Mouse (Mus musculus) intestine, postnatal 0 days (tissue): Measurements from ENCODE around the gene Cpa1. TPM values are rescaled to one million over a fixed set of nuclear protein-coding genes. Genes with fewer than 3 reads are reported as not detected.

Experiments
- ATAC-seq: fragments of 200-750 bp; cut with Nextera tagmentation; 2 replicates; pipeline ENCODE4 v1.8.0; 2017; ENCODE audit warnings: mild to moderate bottlenecking, moderate TSS enrichment, moderate library complexity
- H3K27ac ChIP-seq: fragments of 300-500 bp; sonication (generic); 2 replicates; pipeline ENCODE4 v1.5.1; 2014; ENCODE audit warnings: mild to moderate bottlenecking, low read depth, low read length, moderate library complexity
- H3K27me3 ChIP-seq: fragments of 300-500 bp; sonication (generic); replicated peaks from 2 replicates; pipeline ENCODE4 v1.6.1; 2014; ENCODE audit warnings: low read length, mixed read lengths; ENCODE audit not compliant: control insufficient read depth, insufficient read depth
- H3K36me3 ChIP-seq: fragments of 300-500 bp; sonication (generic); 2 replicates; pipeline ENCODE4 v1.6.1; 2014; ENCODE audit warnings: mild to moderate bottlenecking, moderate library complexity; ENCODE audit not compliant: control insufficient read depth, insufficient read depth
- H3K4me1 ChIP-seq: fragments of 300-500 bp; sonication (generic); replicated peaks from 2 replicates; pipeline ENCODE4 v1.6.1; 2014; ENCODE audit warnings: antibody characterized with exemption, low read length, mixed read lengths; ENCODE audit not compliant: control insufficient read depth, insufficient read depth
- H3K4me2 ChIP-seq: fragments of 300-500 bp; sonication (generic); replicated peaks from 2 replicates; pipeline ENCODE4 v1.6.1; 2014; ENCODE audit warnings: low read depth, mild to moderate bottlenecking, moderate library complexity
- H3K4me3 ChIP-seq: fragments of 300-500 bp; sonication (generic); 2 replicates; pipeline ENCODE4 v1.5.1; 2014; ENCODE audit warnings: low read depth, low read length
- H3K9ac ChIP-seq: fragments of 300-500 bp; sonication (generic); 2 replicates; pipeline ENCODE4 v1.6.1; 2014; ENCODE audit warnings: mild to moderate bottlenecking, low read depth, low read length
- H3K9me3 ChIP-seq: fragments of 300-500 bp; sonication (generic); 2 replicates; pipeline ENCODE4 v1.6.1; 2016; ENCODE audit warnings: mixed run types; ENCODE audit not compliant: control insufficient read depth
- CTCF ChIP-seq: sonication (generic); IDR thresholded peaks from 2 replicates; pipeline ENCODE4 v1.5.1; 2016; ENCODE audit warnings: low read depth, mild to moderate bottlenecking, control low read depth, antibody characterized with exemption, moderate library complexity
- WGBS: fragments of 180-500 bp; shearing (Covaris S2); extraction: QIAGEN DNeasy Blood & Tissue Kit; methylation state at CpG from one replicate; pipeline ENCODE4 v1.1.7; 2014; 5-methylcytosine and 5-hydroxymethylcytosine counted together
- polyA plus RNA-seq: library from polyadenylated mRNA; unstranded; fragments of >200 nt; fragmentation: Nextera tagmentation; extraction: Ambion mirVana; gene quantifications from 2 replicates; pipeline ENCODE4 v1.2.1, GENCODE M21; 2015

Cpa1 gene
- polyA plus RNA-seq, 1 experiment from 2014 or later: 3.5 TPM

GRCm38 (mm10) chr6:30652425-30653188, 13.6 kb downstream of the Cpa1 start:
- Histone ChIP-seq H3K4me2 (no peak overlapping the region), H3K4me3 (no peak overlapping the region), H3K27me3 (no peaks in the 10 kb centered on the region), H3K9ac (no peak overlapping the region), H3K9me3 (no peaks in the 10 kb centered on the region), H3K4me1 (no peaks in the 10 kb centered on the region), H3K27ac (no peak overlapping the region), H3K36me3 (no peaks in the 10 kb centered on the region)
- 55% methylated on average over 9 of the region's 9 CpGs for WGBS
- ATAC-seq: no peak
- TF ChIP-seq CTCF: no peak

- no peak overlapping the region for H3K9ac ChIP-seq
- H3K27me3 ChIP-seq: no peaks in the 10 kb centered on the region
- no peaks in the 10 kb centered on the region for H3K4me1 ChIP-seq
- 65% methylated on average over 6 of the region's 6 CpGs for WGBS
- no peaks in the 10 kb centered on the region for H3K9me3 ChIP-seq
- TF ChIP-seq CTCF: no peak
- no peak overlapping the region for H3K4me2 ChIP-seq
- H3K27ac ChIP-seq: no peak overlapping the region
- no peak overlapping the region for H3K4me3 ChIP-seq
- no peak for ATAC-seq
- no peaks in the 10 kb centered on the region for H3K36me3 ChIP-seq
These were observed 14.5 kb downstream of the Cpa1 start for GRCm38 (mm10) chr6:30653518-30653917.

GRCm38 (mm10) chr6:30654402-30654859, 15.4 kb downstream of the Cpa1 start:
- Histone ChIP-seq H3K4me3 (no peak overlapping the region), H3K9ac (no peak overlapping the region), H3K4me2 (no peak overlapping the region), H3K9me3 (no peaks in the 10 kb centered on the region), H3K36me3 (no peaks in the 10 kb centered on the region), H3K4me1 (no peaks in the 10 kb centered on the region), H3K27me3 (no peaks in the 10 kb centered on the region), H3K27ac (no peak overlapping the region)
- WGBS: 46% methylated on average over 6 of the region's 6 CpGs
- ATAC-seq: no peak
- TF ChIP-seq CTCF: no peak

- no peaks in the 10 kb centered on the region for H3K36me3 ChIP-seq
- ATAC-seq: no peak
- no peaks in the 10 kb centered on the region for H3K4me1 ChIP-seq
- H3K4me2 ChIP-seq: no peak overlapping the region
- no peak overlapping the region for H3K9ac ChIP-seq
- no peak overlapping the region for H3K27ac ChIP-seq
- WGBS: 86% methylated on average over 3 of the region's 3 CpGs
- H3K4me3 ChIP-seq: no peak overlapping the region
- H3K27me3 ChIP-seq: no peaks in the 10 kb centered on the region
- H3K9me3 ChIP-seq: no peaks in the 10 kb centered on the region
- no peak for TF ChIP-seq CTCF
These were observed 15.9 kb downstream of the Cpa1 start for GRCm38 (mm10) chr6:30654932-30655331.

- no peaks in the 10 kb centered on the region for H3K36me3 ChIP-seq
- H3K4me2 ChIP-seq: no peak overlapping the region
- WGBS: 94% methylated on average over 12 of the region's 12 CpGs
- no peak overlapping the region for H3K9ac ChIP-seq
- no peak overlapping the region for H3K4me3 ChIP-seq
- no peak for ATAC-seq
- H3K9me3 ChIP-seq: no peaks in the 10 kb centered on the region
- H3K4me1 ChIP-seq: no peaks in the 10 kb centered on the region
- H3K27me3 ChIP-seq: no peaks in the 10 kb centered on the region
- no peak for TF ChIP-seq CTCF
- no peak overlapping the region for H3K27ac ChIP-seq
These were observed 18.3 kb downstream of the Cpa1 start for GRCm38 (mm10) chr6:30657279-30657678.

- H3K4me2 ChIP-seq: no peak overlapping the region
- no peaks in the 10 kb centered on the region for H3K4me1 ChIP-seq
- no peaks in the 10 kb centered on the region for H3K36me3 ChIP-seq
- ATAC-seq: no peak
- 72% methylated on average over 9 of the region's 9 CpGs for WGBS
- no peaks in the 10 kb centered on the region for H3K9me3 ChIP-seq
- H3K27me3 ChIP-seq: no peaks in the 10 kb centered on the region
- no peak overlapping the region for H3K9ac ChIP-seq
- no peak for TF ChIP-seq CTCF
- no peak overlapping the region for H3K4me3 ChIP-seq
- no peak overlapping the region for H3K27ac ChIP-seq
These were observed 19.6 kb downstream of the Cpa1 start for GRCm38 (mm10) chr6:30658619-30659018.

GRCm38 (mm10) chr6:30664776-30665175, 25.8 kb downstream of the Cpa1 start:
- Histone ChIP-seq H3K4me2 (no peak overlapping the region), H3K36me3 (no peaks in the 10 kb centered on the region), H3K9ac (no peak overlapping the region), H3K4me3 (no peak overlapping the region), H3K27me3 (no peaks in the 10 kb centered on the region), H3K9me3 (no peaks in the 10 kb centered on the region), H3K27ac (no peak overlapping the region), H3K4me1 (no peaks in the 10 kb centered on the region)
- no peak for TF ChIP-seq CTCF
- 68% methylated on average over 6 of the region's 6 CpGs for WGBS
- no peak for ATAC-seq
